Mouse (Mus musculus) intestine, postnatal 0 days (tissue): ENCODE measurements around the gene Zfp511. TPM values are rescaled to one million over a fixed set of nuclear protein-coding genes. Genes with fewer than 3 reads are reported as not detected.

Source experiments
- ATAC-seq: fragments of 200-750 bp; cut with Nextera tagmentation; 2 replicates; pipeline ENCODE4 v1.8.0; 2017; ENCODE audit warnings: mild to moderate bottlenecking, moderate TSS enrichment, moderate library complexity
- H3K27ac ChIP-seq: fragments of 300-500 bp; sonication (generic); 2 replicates; pipeline ENCODE4 v1.5.1; 2014; ENCODE audit warnings: mild to moderate bottlenecking, low read depth, low read length, moderate library complexity
- H3K27me3 ChIP-seq: fragments of 300-500 bp; sonication (generic); replicated peaks from 2 replicates; pipeline ENCODE4 v1.6.1; 2014; ENCODE audit warnings: low read length, mixed read lengths; ENCODE audit not compliant: control insufficient read depth, insufficient read depth
- H3K36me3 ChIP-seq: fragments of 300-500 bp; sonication (generic); 2 replicates; pipeline ENCODE4 v1.6.1; 2014; ENCODE audit warnings: mild to moderate bottlenecking, moderate library complexity; ENCODE audit not compliant: control insufficient read depth, insufficient read depth
- H3K4me1 ChIP-seq: fragments of 300-500 bp; sonication (generic); replicated peaks from 2 replicates; pipeline ENCODE4 v1.6.1; 2014; ENCODE audit warnings: antibody characterized with exemption, low read length, mixed read lengths; ENCODE audit not compliant: control insufficient read depth, insufficient read depth
- H3K4me2 ChIP-seq: fragments of 300-500 bp; sonication (generic); replicated peaks from 2 replicates; pipeline ENCODE4 v1.6.1; 2014; ENCODE audit warnings: low read depth, mild to moderate bottlenecking, moderate library complexity
- H3K4me3 ChIP-seq: fragments of 300-500 bp; sonication (generic); 2 replicates; pipeline ENCODE4 v1.5.1; 2014; ENCODE audit warnings: low read depth, low read length
- H3K9ac ChIP-seq: fragments of 300-500 bp; sonication (generic); 2 replicates; pipeline ENCODE4 v1.6.1; 2014; ENCODE audit warnings: mild to moderate bottlenecking, low read depth, low read length
- H3K9me3 ChIP-seq: fragments of 300-500 bp; sonication (generic); 2 replicates; pipeline ENCODE4 v1.6.1; 2016; ENCODE audit warnings: mixed run types; ENCODE audit not compliant: control insufficient read depth
- CTCF ChIP-seq: sonication (generic); IDR thresholded peaks from 2 replicates; pipeline ENCODE4 v1.5.1; 2016; ENCODE audit warnings: low read depth, mild to moderate bottlenecking, control low read depth, antibody characterized with exemption, moderate library complexity
- WGBS: fragments of 180-500 bp; shearing (Covaris S2); extraction: QIAGEN DNeasy Blood & Tissue Kit; methylation state at CpG from one replicate; pipeline ENCODE4 v1.1.7; 2014; 5-methylcytosine and 5-hydroxymethylcytosine counted together
- polyA plus RNA-seq: library from polyadenylated mRNA; unstranded; fragments of >200 nt; fragmentation: Nextera tagmentation; extraction: Ambion mirVana; gene quantifications from 2 replicates; pipeline ENCODE4 v1.2.1, GENCODE M21; 2015

Gene Zfp511
- 16.0 and 17.6 TPM in 2 replicates for polyA plus RNA-seq

DNA sequence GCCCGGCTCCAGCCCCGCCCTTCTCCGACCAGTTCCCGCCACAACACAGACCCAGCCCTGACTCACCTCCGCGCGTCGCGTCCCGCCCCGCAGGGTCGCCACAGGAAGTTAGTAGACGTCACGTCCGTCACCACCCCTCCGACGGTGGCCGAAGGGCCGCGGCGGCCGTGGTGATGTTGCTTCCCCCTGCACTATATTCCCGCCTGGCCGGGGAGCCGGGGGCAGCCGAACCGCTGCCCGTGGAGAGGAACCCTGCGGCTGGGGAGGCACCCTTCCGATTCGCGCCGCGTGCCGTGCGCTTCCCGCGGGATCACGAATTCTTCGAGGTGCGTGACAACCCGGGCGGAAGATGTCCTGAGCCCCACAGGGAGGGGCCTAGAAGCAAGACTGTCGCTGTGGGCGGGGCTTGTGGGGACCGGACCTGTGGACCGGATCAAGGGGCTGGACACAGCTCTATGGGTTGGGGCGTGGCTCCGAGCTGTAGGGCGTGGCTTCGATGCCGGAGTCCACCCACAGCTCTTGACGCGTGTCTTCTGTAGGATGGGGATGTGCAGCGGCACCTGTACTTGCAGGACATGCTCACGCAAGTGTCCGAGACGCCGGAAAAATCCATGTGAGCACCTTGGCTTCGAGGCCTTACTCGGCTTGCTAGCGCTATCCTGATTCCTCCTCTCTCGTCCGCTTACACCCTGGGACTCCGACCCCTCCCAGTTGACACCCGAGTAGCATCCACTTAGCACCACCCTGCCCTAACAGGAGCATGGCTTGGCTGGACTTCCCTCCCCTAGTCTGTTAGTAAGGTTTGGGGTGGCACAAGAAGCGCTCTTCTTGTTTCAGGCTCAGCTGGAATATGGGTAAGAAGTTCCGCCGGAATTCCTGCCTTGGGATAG is at the start of gene Zfp511, which contains the start of gene Tubgcp2:
TSS of gene Zfp511 (plus strand) at position 111 of the 890 bp plus-strand sequence.
TSS of gene Tubgcp2 (minus strand) at position 389 of the 890 bp plus-strand sequence.
- under 1% methylated on average over 59 of the region's 69 CpGs for WGBS
- peak; percentile 99 for ATAC-seq
- H3K4me3 ChIP-seq = peak within 1 kb of the TSS; percentile 83
- H3K4me1 ChIP-seq = 0 out of 2 replicates have a peak, but pooled peaks cover 5% of the 10 kb centered on the region
- H3K4me2 ChIP-seq = peak within 1 kb of the TSS; percentile 87
- H3K27ac ChIP-seq = peak within 1 kb of the TSS; percentile 82
- TF ChIP-seq CTCF = no peak
- no peaks in the 10 kb centered on the region for H3K27me3 ChIP-seq
- H3K36me3 ChIP-seq = peaks cover 30% of the 10 kb centered on the region
- no peaks in the 10 kb centered on the region for H3K9me3 ChIP-seq
- peak within 1 kb of the TSS; percentile 76 for H3K9ac ChIP-seq

DNA sequence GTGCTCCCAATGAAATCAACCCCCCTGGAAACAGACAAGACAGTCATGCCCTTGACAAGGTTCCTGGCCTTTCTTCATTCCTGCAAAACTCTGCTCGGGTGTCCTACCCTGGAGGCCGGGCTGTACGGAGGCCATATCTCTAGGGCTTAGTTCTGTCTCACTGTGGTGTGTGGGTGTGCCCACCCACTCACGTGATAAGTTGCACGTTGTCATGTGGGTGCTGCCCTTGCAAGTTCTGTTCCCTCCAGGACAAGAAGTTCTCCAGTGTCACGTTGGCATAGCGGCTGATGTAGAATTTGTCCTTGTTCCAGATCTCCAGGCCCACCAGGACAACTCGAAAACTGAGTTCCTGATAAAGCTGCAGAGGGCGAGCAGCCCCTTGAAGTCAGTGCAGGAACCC is 47.9 kb upstream of the Zfp511 start:
- no peaks in the 10 kb centered on the region for H3K4me1 ChIP-seq
- 84% methylated on average over 9 of the region's 9 CpGs for WGBS
- no peak overlapping the region for H3K4me2 ChIP-seq
- no peak for ATAC-seq
- no peaks in the 10 kb centered on the region for H3K27me3 ChIP-seq
- H3K4me3 ChIP-seq = no peak overlapping the region
- no peak for TF ChIP-seq CTCF
- no peaks in the 10 kb centered on the region for H3K9me3 ChIP-seq
- no peaks in the 10 kb centered on the region for H3K36me3 ChIP-seq
- H3K9ac ChIP-seq = no peak overlapping the region
- H3K27ac ChIP-seq = no peak overlapping the region

GRCm38 (mm10) chr7:139990864-139991394 is 45.3 kb upstream of the Zfp511 start:
- WGBS = 74% methylated on average over 8 of the region's 8 CpGs
- H3K36me3 ChIP-seq = peaks cover 6% of the 10 kb centered on the region; the same call in 1 of the 2 replicates
- no peak overlapping the region for H3K27ac ChIP-seq
- no peak for TF ChIP-seq CTCF
- peak; percentile 78 for ATAC-seq
- no peaks in the 10 kb centered on the region for H3K4me1 ChIP-seq
- H3K4me2 ChIP-seq = no peak overlapping the region
- H3K4me3 ChIP-seq = no peak overlapping the region
- no peaks in the 10 kb centered on the region for H3K9me3 ChIP-seq
- no peaks in the 10 kb centered on the region for H3K27me3 ChIP-seq
- no peak overlapping the region for H3K9ac ChIP-seq

GRCm38 (mm10) chr7:139992406-139992805 is 43.8 kb upstream of the Zfp511 start, which contains the start of gene Adam8:
Gene Adam8, minus strand, starts transcription at chr7:139992562.
- Histone ChIP-seq H3K27me3 (no peaks in the 10 kb centered on the region), H3K4me1 (no peaks in the 10 kb centered on the region), H3K4me3 (no peak within 1 kb of the TSS), H3K4me2 (no peak within 1 kb of the TSS), H3K9me3 (no peaks in the 10 kb centered on the region), H3K36me3 (peaks cover 17% of the 10 kb centered on the region), H3K27ac (no peak within 1 kb of the TSS), H3K9ac (no peak within 1 kb of the TSS)
- peak; percentile 72; the same call in 1 of the 2 replicates for ATAC-seq
- WGBS = 25% methylated on average over 7 of the region's 7 CpGs
- no peak for TF ChIP-seq CTCF

DNA sequence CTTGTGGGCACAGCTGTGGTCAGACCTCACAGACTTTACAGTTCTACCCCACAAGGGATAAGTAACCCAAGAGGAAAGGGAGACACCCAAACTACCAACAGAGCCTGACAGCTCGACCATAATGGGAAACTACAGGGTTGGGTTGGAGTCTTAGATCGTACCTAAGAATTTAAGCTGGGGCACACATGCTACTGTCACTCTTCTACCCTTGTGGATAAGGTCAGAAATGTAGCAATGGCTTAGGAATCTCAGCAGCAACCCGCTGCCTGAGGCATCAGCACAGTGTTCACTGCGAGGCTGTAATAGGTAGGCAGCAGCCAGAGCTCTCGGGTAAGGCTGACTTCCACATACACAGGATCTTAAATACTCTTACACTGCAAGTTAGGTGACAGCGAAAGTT is 42.7 kb upstream of the Zfp511 start:
- no peak for TF ChIP-seq CTCF
- Histone ChIP-seq H3K4me3 (no peak overlapping the region), H3K9ac (no peak overlapping the region), H3K27ac (no peak overlapping the region), H3K27me3 (no peaks in the 10 kb centered on the region), H3K4me2 (no peak overlapping the region), H3K36me3 (peaks cover 28% of the 10 kb centered on the region), H3K4me1 (no peaks in the 10 kb centered on the region), H3K9me3 (no peaks in the 10 kb centered on the region)
- ATAC-seq = no peak
- 89% methylated on average over 6 of the region's 6 CpGs for WGBS

GRCm38 (mm10) chr7:139994202-139994601 is 42.0 kb upstream of the Zfp511 start:
- Histone ChIP-seq H3K4me2 (no peak overlapping the region), H3K4me1 (no peaks in the 10 kb centered on the region), H3K27me3 (no peaks in the 10 kb centered on the region), H3K9ac (no peak overlapping the region), H3K4me3 (no peak overlapping the region), H3K9me3 (no peaks in the 10 kb centered on the region), H3K27ac (no peak overlapping the region), H3K36me3 (peaks cover 34% of the 10 kb centered on the region)
- no peak for TF ChIP-seq CTCF
- no peak for ATAC-seq
- WGBS = 80% methylated on average over 4 of the region's 4 CpGs
